Comparison of ENCODE assay signal across 8 mouse cellular contexts in genomic region chr1:190979100-190979563, GRCm38 (mm10). TPM values are rescaled to one million over a fixed set of nuclear protein-coding genes. Genes with fewer than 3 reads are reported as not detected.
DNase-seq lines count a peak whose midpoint lies in the region; ATAC-seq and TF ChIP-seq lines count a peak whose summit lies in the region.

Vash2 (minus strand) TSS chr1:190979296.

- no peak for TF ChIP-seq CTCF in lung, postnatal 0 days (IDR thresholded peaks at IDR 0.05)

- H3K4me2 ChIP-seq in hindbrain, embryonic 13.5 days, result peak within 1 kb of the TSS; percentile 80
- H3K4me2 ChIP-seq in lung, postnatal 0 days (replicated peaks; ENCODE audit: low read depth, low read length), result peak within 1 kb of the TSS; percentile 96

- WGBS in hindbrain, embryonic 13.5 days, result under 1% methylated on average over 38 of the region's 38 CpGs
- WGBS in lung, postnatal 0 days, result 4% methylated on average over 38 of the region's 38 CpGs

- no peak for TF ChIP-seq EP300 in lung, postnatal 0 days (IDR thresholded peaks at IDR 0.05)

- peaks cover 36% of the 10 kb centered on the region for H3K4me1 ChIP-seq in hindbrain, embryonic 13.5 days (replicated peaks)
- peaks cover 3% of the 10 kb centered on the region; the same call in 1 of the 2 replicates for H3K4me1 ChIP-seq in lung, postnatal 0 days (ENCODE audit: insufficient read depth, low read depth, low read length)

- H3K9ac ChIP-seq in hindbrain, embryonic 13.5 days, result peak within 1 kb of the TSS; percentile 96
- peak within 1 kb of the TSS; percentile 30 for H3K9ac ChIP-seq in lung, postnatal 0 days (replicated peaks; ENCODE audit: low read depth)

- peak within 1 kb of the TSS; percentile 81 for H3K4me3 ChIP-seq in hindbrain, embryonic 13.5 days
- H3K4me3 ChIP-seq in lung, postnatal 0 days (ENCODE audit: low read depth, low read length), result peak within 1 kb of the TSS; percentile 51

- peak; percentile 98 for ATAC-seq in hindbrain, embryonic 13.5 days (ENCODE audit: low FRiP score)
- peak; percentile 99 for ATAC-seq in lung, postnatal 0 days

- peak; percentile 89 for DNase-seq in ZHBTc4 (ENCODE audit: low read depth, low spot score)
- peak; percentile 76 to 80 for DNase-seq in cerebellum, postnatal 14 days
- peak; percentile 57 to 63 for DNase-seq in frontal cortex, postnatal 36 days (ENCODE audit: low spot score in 2 of 2)
- DNase-seq in layer of hippocampus, postnatal 14 days (ENCODE audit: low spot score in 2 of 2), result peak; percentile 70 to 85
- peak; percentile 90 for DNase-seq in lung, postnatal 0 days (ENCODE audit: low spot score)
- peak; percentile 58 for DNase-seq in ovary, postnatal 14 days (ENCODE audit: low spot score)
- DNase-seq in urinary bladder, postnatal 25 days (ENCODE audit: low spot score), result peak; percentile 63

- peaks cover 13% of the 10 kb centered on the region for H3K36me3 ChIP-seq in hindbrain, embryonic 13.5 days
- no peaks in the 10 kb centered on the region for H3K36me3 ChIP-seq in lung, postnatal 0 days (ENCODE audit: insufficient read depth, low read length)

- H3K27ac ChIP-seq in hindbrain, embryonic 13.5 days, result peak within 1 kb of the TSS; percentile 99
- H3K27ac ChIP-seq in lung, postnatal 0 days (ENCODE audit: low read length), result peak within 1 kb of the TSS; percentile 38; the same call in 1 of the 2 replicates

- no peaks in the 10 kb centered on the region for H3K9me3 ChIP-seq in hindbrain, embryonic 13.5 days
- no peaks in the 10 kb centered on the region for H3K9me3 ChIP-seq in lung, postnatal 0 days (ENCODE audit: low read length)

- no peaks in the 10 kb centered on the region for H3K27me3 ChIP-seq in hindbrain, embryonic 13.5 days
- H3K27me3 ChIP-seq in lung, postnatal 0 days (replicated peaks; ENCODE audit: insufficient read depth, low read length), result no peaks in the 10 kb centered on the region

RNA-seq across cellular contexts. Expression of gene Vash2, which starts in this region (rescaled TPM):
- 92.4 and 94.1 TPM in 2 replicates for polyA plus RNA-seq in hindbrain, embryonic 13.5 days (2015; fragmentation: Nextera tagmentation; extraction: Ambion mirVana)
- 1 to 10 TPM; 6.4 to 7.4 TPM for total RNA-seq in layer of hippocampus, postnatal 14 days (2021)
- polyA plus RNA-seq in lung, postnatal 0 days (2015; fragmentation: Nextera tagmentation; extraction: Ambion mirVana), result 4.2 and 4.3 TPM in 2 replicates

Comparison
In these comparisons a context has a peak if more than half of its experiments do, and no peak if none do; other contexts are left out.
1. Peak in every context shown above with its lines: DNase-seq, ATAC-seq, H3K4me3 ChIP-seq and H3K27ac ChIP-seq.
2. RNA of gene Vash2 (polyA plus RNA-seq): 92.4 to 94.1 TPM in hindbrain, embryonic 13.5 days; 4.2 to 4.3 TPM in lung, postnatal 0 days; every median in the first group is over 10 times any median in the second.